Mouse (Mus musculus): ENCODE data around the gene Slc37a1. TPM values are rescaled to one million over a fixed set of nuclear protein-coding genes. Genes with fewer than 3 reads are reported as not detected.

Gene Slc37a1
- total and polyA plus RNA-seq, 3 experiments = 14.2 to 15.0 TPM; not detected in 1

DNA sequence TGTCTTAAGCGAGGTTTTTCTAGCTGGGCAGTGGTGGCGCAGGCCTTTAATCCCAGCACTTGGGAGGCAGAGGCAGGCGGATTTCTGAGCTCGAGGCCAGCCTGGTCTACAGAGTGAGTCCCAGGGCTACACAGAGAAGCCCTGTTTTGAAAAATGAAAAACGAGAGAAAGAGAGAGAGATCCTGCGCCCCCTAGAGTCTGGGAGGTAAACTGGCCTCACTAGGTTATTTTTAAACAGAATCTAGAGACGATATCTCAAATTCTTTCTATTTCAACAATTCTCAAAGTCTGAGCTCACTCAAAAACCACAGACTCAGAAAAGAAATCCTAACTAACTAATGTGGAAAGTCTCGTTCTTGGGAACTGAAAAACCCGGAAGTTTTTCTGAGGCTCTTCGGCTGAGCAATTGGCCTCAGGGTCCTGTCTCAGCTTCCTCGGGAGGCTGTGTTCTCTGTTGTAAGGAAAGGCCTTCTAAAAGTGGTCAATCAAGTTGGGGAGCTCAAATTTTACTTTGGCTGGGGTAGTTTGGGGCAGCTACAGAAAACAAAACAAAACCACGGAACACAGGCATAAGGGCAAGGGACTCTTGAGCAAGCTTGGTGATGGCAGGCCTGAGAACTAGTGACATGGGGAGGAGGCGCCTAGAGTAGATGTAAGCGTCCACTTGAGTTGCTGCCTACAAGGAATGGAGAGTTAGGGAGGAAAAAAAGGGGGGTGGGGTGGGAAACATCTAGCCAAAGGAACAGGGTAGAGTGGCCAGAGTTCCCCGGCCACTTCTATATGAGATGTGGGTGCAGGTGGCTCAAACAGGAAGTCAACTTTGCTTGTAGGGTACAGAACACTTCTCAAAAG, 8.0 kb downstream of the Slc37a1 start:
- Histone ChIP-seq H3K79me2 (ENCODE audit: control insufficient read depth, insufficient read depth, low read length, poor library complexity) (peaks cover 9% of the 10 kb centered on the region), H3K9ac (ENCODE audit: control insufficient read depth, low read depth, low read length, poor library complexity, severe bottlenecking) (peak overlapping the region; percentile 91), H3K27me3 (ENCODE audit: control insufficient read depth in 1 of 2, insufficient read depth in 2 of 2, low read length in 2 of 2) (no peaks in the 10 kb centered on the region), H3K4me1 (ENCODE audit: control insufficient read depth in 1 of 2, insufficient read depth in 2 of 2, low read length in 2 of 2) (peaks cover 11 to 31% of the 10 kb centered on the region in 2 experiments), H3K36me3 (ENCODE audit: control insufficient read depth in 1 of 2, insufficient read depth in 2 of 2, low read length in 2 of 2) (peaks cover 0 to 19% of the 10 kb centered on the region in 2 experiments; a peak in 2 of 4 replicates), H3K9me3 (replicated peaks; ENCODE audit: insufficient read depth, low read length) (no peaks in the 10 kb centered on the region), H3K4me3 (ENCODE audit: control insufficient read depth in 1 of 2, insufficient read depth in 1 of 2, low read depth in 2 of 2, low read length in 2 of 2) (peak overlapping the region; percentile 17 to 57; a peak in 3 of 4 replicates), H3K27ac (ENCODE audit: control insufficient read depth, low read depth, low read length) (peak overlapping the region; percentile 88)
- DNase-seq (ENCODE audit: low read depth, low spot score) = peak; percentile 81
- TF ChIP-seq BHLHE40 (IDR thresholded peaks at IDR 0.05; ENCODE audit: borderline replicate concordance, low read depth, low read length) (no peak), HCFC1 (IDR thresholded peaks at IDR 0.05; ENCODE audit: low read depth, low read length) (peak; percentile 75), CTCF (IDR thresholded peaks at IDR 0.05 in 2 of 3, conservative IDR thresholded peaks at IDR 0.05 in 1 of 3; ENCODE audit: control insufficient read depth in 1 of 3, insufficient read depth in 1 of 3, low read depth in 2 of 3, low read length in 3 of 3, poor library complexity in 1 of 3, severe bottlenecking in 1 of 3) (peak; percentile 24 to 81 (median 57); a peak in 5 of 6 replicates), NELFE (IDR thresholded peaks at IDR 0.05; ENCODE audit: low read depth, low read length) (peak; percentile 17), EP300 (IDR thresholded peaks at IDR 0.05; ENCODE audit: low read depth in 1 of 2, low read length in 2 of 2) (peak in 1 of 2 experiments; percentile 28; a peak in 1 of 4 replicates), CHD2 (IDR thresholded peaks at IDR 0.05; ENCODE audit: low read length) (no peak), RAD21 (IDR thresholded peaks at IDR 0.05; ENCODE audit: low read depth, low read length) (peak; percentile 8), ZNF384 (IDR thresholded peaks at IDR 0.05; ENCODE audit: low read depth, low read length) (no peak), MXI1 (IDR thresholded peaks at IDR 0.05; ENCODE audit: low read depth, low read length) (peak; percentile 23; the same call in 1 of the 2 replicates), USF1 (IDR thresholded peaks at IDR 0.05; ENCODE audit: low read depth, low read length) (no peak), ZC3H11A (IDR thresholded peaks at IDR 0.05; ENCODE audit: low read depth, low read length) (no peak), RCOR1 (IDR thresholded peaks at IDR 0.05; ENCODE audit: low read depth, low read length) (no peak), MYC (IDR thresholded peaks at IDR 0.05; ENCODE audit: low read depth, low read length) (no peak; the same call in 1 of the 2 replicates), ZMIZ1 (IDR thresholded peaks at IDR 0.05; ENCODE audit: low read depth, low read length) (no peak), CHD1 (IDR thresholded peaks at IDR 0.05; ENCODE audit: low read depth, low read length) (no peak), GABPA (IDR thresholded peaks at IDR 0.05; ENCODE audit: low read depth, low read length) (no peak; the same call in 1 of the 2 replicates), ELF1 (IDR thresholded peaks at IDR 0.05; ENCODE audit: low read depth, low read length) (peak; percentile 45; the same call in 1 of the 2 replicates), SIN3A (IDR thresholded peaks at IDR 0.05; ENCODE audit: low read length) (peak; percentile 70), GATA1 (IDR thresholded peaks at IDR 0.05; ENCODE audit: low read depth, low read length) (0 out of 2 replicates have a peak, but pooled peaks have one; percentile 1), ETS1 (IDR thresholded peaks at IDR 0.05; ENCODE audit: low read depth, low read length) (0 out of 2 replicates have a peak, but pooled peaks have one; percentile 21), POLR2A (IDR thresholded peaks at IDR 0.05; ENCODE audit: control insufficient read depth in 1 of 2, insufficient read depth in 1 of 2, low read depth in 1 of 2, low read length in 2 of 2, poor library complexity in 1 of 2) (0 out of 4 replicates have a peak, but pooled peaks of 1 of the 2 experiments have one; percentile 34), KAT2A (conservative IDR thresholded peaks at IDR 0.05; ENCODE audit: low read depth, low read length) (no peak)

Data from MEL (cell line).